Mouse (Mus musculus) lung, postnatal 36 days (tissue): ENCODE measurements around the gene Ttc30b.
"Not testable (repeated sequence)": the region's sequence is repeated elsewhere in the genome, so short reads cannot be mapped to it uniquely, and the experiment has no call there.

Experiments
- DNase-seq: peaks from one replicate; pipeline ENCODE4 v3.0.0; 2022; ENCODE audit warnings: mixed read lengths

Ttc30b gene

GRCm38 (mm10) chr2:75950685-75951084 lies 12.3 kb upstream of the Ttc30b start:
- no peak for DNase-seq

DNA sequence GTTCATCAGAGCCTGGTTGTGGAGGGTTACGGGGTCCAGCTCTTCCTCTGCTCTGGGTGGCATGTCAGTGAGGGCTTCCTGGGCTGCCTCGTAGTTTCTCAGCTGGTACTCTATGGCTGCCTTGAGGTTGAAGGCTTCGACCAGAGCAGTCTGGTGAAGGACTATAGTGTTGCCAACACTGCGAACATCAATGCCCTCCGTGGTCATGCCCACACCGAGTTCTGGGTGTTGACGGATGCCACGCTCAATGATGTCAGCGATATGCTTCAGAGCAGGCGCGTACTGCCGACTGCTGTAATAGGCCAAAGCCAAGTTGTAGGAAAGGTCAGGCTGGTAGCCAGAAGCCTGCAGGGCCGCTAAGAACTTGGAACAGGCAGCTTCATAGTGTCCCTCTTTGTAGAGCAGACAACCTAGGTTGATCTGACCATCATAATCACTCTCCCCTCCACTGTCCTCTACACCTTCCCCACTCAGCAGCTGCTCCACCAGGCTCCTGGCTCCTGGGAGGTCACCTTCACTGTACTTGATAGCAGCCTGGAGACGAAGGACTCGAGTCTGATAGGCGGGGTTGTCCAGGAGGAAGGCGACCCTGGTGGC lies 767 bp downstream of the Ttc30b start:
- not testable (repeated sequence) for DNase-seq

DNA sequence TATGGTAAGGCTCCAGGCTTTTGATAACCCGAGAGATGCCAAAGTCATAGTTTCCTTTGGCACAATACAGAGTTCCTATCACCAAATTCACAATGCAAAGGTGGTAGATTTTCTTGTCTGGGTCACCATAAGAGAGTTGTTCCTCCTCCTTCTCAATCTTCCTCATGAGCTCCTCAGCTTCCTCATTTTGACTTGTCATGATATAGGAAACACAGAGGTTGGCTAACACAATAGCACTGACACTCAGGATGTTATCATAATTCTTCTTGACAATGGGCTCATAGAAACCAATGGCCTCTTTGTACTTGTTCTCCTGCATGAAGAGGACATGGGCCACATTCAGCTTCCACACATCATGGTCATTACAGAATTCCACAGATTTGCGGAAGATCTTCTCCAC lies 1.7 kb downstream of the Ttc30b start:
- not testable (repeated sequence) for DNase-seq

GRCm38 (mm10) chr2:75933541-75933940 lies 4.8 kb downstream of the Ttc30b start:
- DNase-seq: no peak

- no peak for DNase-seq
Observed at GRCm38 (mm10) chr2:75930941-75931340, 7.4 kb downstream of the Ttc30b start.

GRCm38 (mm10) chr2:75929786-75930444 lies 8.5 kb downstream of the Ttc30b start:
- peak; percentile 31 for DNase-seq

DNA sequence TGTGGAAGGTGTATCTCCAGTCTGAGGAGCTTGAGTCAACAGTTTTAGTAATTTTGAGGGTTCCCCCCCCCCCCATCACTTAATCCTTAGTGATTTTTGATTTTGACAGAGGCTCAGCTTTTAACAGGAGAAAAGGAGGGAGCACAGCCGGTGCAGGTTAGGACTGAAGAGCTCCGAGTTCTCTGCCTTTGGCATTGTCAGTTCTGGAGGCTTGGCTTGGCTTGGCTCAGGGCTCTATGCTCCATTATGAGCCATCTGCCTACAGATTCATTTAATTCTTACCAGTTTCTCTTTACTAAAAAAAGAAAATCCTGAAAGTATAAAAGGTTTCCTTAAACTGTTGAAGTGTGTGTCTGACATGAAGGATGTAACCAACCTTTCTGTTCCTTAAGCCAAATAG lies 9.2 kb downstream of the Ttc30b start:
- no peak for DNase-seq

- DNase-seq: no peak
Observed at GRCm38 (mm10) chr2:75928011-75928410, 10.4 kb downstream of the Ttc30b start.

DNA sequence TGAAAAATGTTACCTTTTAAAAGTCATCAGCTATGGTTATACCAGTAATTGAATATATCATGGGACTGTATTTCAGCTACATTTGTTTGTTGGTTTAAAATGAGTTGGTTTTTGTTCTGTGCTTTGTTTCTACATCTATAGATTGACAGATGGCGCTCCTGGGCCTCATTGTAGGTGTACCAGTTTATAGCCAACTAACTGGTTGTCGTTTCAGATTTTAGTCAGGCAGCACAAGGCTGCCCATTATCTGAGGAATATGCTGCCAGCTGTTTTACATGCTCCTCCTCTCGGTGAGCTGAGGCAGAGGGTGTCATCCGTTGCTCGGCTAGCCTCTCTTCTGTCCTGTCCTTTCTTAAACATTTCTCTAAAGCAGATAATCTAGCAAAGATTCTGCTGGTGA lies 12.3 kb downstream of the Ttc30b start:
- no peak for DNase-seq

DNA sequence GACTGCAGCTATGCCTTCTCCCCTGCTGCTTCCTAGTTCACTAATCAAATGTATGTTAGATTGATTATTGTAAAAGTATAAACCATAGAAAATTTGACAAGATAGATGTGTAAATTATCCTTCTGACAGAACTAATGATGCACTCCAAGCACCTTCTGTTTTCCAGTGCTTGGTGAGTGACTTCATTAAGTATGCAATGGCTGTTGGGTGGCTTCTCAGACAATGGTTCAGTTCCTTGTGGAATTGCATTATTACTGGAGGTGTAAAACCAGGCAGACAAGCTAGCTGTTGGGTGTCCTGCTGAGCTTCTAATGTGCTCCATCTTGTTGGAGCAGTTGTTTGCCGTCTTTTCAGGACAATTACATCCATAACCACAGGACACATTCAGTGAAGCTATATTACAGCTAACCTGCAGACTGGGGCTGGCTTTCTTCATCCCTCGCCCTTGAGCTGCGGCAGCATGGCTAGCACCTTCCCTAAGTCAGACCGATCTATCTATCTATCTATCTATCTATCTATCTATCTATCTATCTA lies 14.5 kb downstream of the Ttc30b start:
- no peak for DNase-seq

- no peak for DNase-seq
Observed at GRCm38 (mm10) chr2:75915040-75915439, 23.3 kb downstream of the Ttc30b start.

- DNase-seq: no peak
Observed at GRCm38 (mm10) chr2:75907142-75907541, 31.2 kb downstream of the Ttc30b start.

DNA sequence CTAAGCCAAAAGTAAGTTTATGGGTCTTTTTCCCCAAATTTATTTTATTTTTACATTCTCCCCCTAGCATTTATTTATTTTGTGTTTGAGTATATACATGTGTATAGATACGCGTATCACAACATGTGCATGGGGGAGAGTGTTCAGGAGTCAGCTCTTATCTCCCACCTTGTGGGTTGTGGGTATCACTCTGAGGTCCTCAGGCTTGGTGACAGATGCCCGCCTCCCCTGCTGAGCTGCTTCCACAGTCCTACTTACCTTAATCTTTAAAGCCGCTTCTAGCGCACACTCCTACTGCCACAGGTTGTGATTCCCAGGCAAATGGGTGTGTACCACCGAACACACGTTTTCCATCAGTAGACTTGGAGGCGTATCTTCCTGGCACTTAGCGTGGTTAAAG lies 36.5 kb downstream of the Ttc30b start:
- DNase-seq: no peak

- no peak for DNase-seq
Observed at GRCm38 (mm10) chr2:75900281-75900680, 38.1 kb downstream of the Ttc30b start.

DNA sequence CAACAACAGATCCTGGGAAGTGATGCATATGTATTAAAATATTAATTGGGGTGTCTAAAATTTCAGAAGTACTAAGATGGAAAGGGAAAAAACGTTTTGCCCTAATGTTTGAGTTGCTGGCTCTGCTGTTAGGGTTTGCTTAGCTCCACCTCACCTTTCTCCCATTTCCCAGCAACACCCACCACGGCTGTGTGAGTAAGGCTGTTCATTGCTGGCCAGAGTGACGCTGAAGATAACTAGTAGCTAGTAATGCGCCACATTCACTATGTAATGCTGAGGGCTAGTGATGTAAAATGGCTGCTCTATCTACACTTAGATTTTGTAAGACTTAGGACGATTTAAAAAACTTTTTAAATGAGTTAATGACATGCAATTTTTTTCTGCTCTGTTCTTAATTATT lies 42.7 kb downstream of the Ttc30b start:
- no peak for DNase-seq

DNA sequence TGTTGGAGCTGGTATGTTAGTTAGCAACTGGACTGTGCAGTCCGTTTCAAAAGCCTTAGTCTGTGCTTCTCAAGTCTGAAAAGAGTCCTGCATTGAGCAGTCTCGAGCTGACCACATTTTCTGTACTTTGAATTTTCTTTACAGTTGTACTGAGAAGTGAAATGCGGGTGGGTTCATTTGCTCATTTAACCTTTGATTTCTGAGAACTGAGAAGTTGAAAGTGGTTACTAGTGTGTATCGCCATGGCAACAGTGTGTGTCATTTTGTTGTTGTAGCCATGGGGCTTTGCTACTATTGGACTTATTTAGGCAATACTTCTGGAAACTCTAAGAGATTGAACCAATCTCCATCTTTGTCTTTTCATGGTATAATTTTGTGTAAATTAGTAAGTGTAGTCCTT lies 46.4 kb downstream of the Ttc30b start:
- peak; percentile 65 for DNase-seq
